Mouse (Mus musculus): ENCODE data around the gene Hoxd1. TPM values are rescaled to one million over a fixed set of nuclear protein-coding genes. Genes with fewer than 3 reads are reported as not detected.

Gene Hoxd1
- total RNA-seq, 4 experiments from 2014 or later, result not detected

DNA sequence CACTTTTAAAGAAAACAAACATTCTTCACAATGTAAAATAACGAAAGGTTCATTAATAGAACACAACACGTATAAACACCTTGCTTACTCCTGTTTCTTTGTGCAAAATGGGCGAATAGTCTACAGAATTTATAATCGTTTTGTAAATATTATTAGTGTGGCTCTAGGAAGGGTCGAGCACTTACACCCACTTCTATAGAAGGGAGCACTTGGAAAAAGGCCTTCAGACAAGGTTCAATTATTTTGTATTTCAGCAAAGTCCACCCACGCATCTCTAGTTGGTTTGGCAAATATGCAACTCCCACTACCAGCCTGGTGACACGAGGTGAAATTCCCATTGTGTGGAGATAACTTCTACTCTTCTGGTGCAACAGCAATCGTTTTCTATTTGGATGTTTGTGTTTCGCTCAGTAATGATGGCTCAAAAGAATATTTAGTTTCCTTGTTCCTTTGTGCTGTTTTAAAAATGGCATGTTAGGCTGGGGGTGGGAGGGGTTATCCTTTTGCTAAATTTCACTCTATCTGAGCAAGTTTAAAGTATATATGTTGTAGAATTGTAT, 14.3 kb upstream of the Hoxd1 start:
- no peak for DNase-seq (ENCODE audit: low spot score)

DNA sequence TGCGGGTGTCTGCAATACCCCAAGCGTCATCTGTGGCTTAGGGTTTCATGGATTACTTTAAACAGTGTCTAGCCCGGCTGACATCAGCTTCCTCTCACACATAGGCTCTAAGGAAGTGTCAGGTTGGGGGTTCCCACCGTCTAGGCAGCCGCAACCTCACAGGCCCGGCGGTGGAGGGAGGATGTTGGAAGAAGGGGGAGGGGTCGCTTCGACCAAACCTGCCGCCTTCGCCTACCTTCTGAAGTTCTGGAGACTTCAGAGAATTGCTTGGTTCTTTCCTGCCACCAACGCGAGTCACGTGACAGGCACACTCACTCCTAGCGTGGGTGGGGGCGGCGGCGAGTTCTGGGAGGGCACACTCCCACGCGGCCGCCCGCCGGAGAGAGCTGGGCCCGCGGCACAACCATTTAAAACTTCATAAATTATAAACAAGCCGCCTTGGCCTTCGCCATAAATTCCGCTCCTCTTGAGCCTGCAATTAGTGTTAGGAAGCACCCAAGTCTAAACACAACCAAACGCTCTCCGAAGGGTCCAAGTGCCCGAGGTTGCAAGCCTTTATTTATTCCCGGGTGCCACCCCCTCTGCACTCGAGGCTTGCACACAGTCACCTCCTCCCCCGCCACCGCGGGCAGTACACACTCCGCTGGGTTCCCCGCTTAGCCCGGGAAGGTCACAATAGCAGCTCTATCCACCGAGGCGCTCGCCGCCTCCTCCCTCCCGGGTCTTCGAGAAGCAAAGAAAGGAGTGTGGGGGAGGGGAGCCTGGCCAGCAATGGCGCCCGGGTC, 13.3 kb upstream of the Hoxd1 start:
- DNase-seq (ENCODE audit: low spot score), result no peak

GRCm38 (mm10) chr2:74750731-74751250, 12.0 kb upstream of the Hoxd1 start:
- DNase-seq (ENCODE audit: low spot score), result no peak

- no peak for DNase-seq (ENCODE audit: low spot score)
Measured at GRCm38 (mm10) chr2:74751861-74752260, 10.9 kb upstream of the Hoxd1 start.

GRCm38 (mm10) chr2:74752431-74753174, 10.2 kb upstream of the Hoxd1 start:
- DNase-seq (ENCODE audit: low spot score), result no peak

- DNase-seq (ENCODE audit: low spot score), result no peak
Measured at GRCm38 (mm10) chr2:74753175-74753523, 9.6 kb upstream of the Hoxd1 start.

- DNase-seq (ENCODE audit: low spot score), result no peak
Measured at GRCm38 (mm10) chr2:74753711-74754110, 9.1 kb upstream of the Hoxd1 start.

DNA sequence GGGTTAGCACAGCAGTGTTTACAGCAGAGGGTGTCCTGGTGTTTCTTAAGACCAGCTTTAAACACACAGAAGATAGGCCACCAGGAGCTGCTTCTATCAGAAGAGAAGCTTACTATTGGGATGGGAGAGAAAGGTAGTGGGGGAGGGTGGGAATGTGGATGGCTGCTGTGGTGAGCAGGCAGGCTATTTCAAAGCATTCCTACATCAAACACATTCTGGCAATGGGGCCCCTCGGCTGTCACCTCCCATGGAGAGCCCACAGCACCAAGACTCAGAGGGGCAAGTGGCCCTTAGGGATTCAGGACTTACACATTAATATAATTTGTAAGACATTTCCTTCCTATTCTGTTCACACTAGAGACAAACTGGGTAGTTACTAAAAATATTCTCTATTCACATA, 2.6 kb upstream of the Hoxd1 start:
- no peak for DNase-seq (ENCODE audit: low spot score)

DNA sequence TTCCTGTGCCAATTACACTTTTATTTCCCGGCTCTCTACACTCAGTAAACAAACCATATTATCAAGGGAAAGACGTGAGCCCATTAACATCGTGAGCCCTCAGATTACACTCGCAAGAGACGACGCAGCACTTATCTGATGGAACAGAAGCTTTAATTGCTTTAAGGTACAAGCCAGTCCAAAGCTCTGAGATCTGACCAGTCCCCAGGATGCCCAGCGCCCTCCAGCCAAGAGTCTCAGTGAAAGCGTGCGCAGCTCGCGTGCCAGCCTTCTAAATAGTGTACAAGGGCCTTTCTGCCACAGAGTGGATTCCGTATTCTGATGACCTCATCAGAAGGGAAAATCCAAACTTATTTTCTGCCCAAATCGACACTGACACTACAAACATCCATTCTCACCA, 839 bp upstream of the Hoxd1 start:
- DNase-seq (ENCODE audit: low spot score), result no peak

DNA sequence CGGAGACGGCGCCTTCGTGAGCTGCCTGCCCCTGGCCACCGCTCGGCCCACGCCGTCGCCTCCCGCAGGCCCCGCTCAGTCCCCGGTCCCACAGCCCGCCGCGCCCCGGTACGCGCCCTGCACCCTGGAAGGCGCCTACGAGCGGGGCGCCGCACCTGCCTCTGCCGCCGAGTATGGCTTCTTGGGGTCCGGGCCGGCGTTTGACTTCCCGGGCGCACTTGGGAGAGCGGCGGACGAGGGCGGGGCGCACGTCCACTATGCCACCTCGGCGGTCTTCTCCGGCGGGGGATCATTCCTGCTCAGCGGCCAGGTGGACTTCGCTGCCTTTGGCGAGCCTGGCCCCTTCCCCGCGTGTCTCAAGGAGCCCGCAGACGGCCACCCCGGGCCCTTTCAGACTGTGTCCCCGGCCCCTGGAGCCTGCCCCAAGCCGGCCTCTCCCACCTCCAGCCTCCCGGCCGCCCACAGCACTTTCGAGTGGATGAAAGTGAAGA, 510 bp downstream of the Hoxd1 start:
- DNase-seq (ENCODE audit: low spot score), result no peak

GRCm38 (mm10) chr2:74763976-74764375, 1.2 kb downstream of the Hoxd1 start:
- no peak for DNase-seq (ENCODE audit: low spot score)

DNA sequence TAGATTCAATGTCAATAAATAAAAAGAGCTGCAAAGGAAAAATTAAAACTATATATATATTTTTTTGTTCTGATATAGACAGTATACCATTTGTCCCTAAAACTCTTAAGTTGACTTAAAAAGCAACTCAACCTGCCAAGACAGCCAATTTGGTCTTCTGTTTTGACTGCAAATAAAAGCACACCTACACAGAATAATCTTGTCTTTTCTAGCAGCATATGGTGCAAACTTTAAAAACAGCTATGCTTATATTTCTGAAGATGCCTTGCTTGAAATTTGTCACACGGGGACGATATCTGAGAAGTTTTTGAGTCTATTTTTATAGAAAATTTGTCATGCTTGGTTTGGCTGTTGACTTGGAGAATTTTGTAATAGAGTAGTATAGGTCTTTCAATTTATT, 11.6 kb downstream of the Hoxd1 start:
- DNase-seq (ENCODE audit: low spot score), result no peak

GRCm38 (mm10) chr2:74777536-74778275, 14.9 kb downstream of the Hoxd1 start:
- DNase-seq (ENCODE audit: low spot score), result no peak

- DNase-seq (ENCODE audit: low spot score), result no peak
Measured at GRCm38 (mm10) chr2:74781386-74781785, 18.6 kb downstream of the Hoxd1 start.

DNA sequence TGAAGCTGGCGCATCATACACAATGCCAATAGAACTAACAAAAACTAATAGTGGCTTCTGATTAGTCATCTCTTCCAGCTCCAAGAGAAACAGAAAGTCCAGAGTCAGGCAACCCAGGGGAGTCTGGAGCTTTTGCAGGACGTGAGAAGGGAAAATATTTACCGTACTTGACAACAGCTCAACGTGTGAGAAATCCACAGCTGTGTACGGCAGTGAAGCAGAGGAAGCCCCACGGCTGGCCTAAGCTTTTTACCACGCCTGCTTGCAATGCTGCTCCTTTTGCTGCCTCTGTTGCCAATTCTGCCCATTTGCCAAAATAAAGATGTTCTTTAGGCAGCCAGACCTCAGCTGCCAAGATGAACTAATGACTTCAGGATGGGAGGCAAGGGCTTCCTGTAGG, 32.8 kb downstream of the Hoxd1 start:
- DNase-seq (ENCODE audit: low spot score), result peak; percentile 24

GRCm38 (mm10) chr2:74808431-74808830, 45.7 kb downstream of the Hoxd1 start:
- DNase-seq (ENCODE audit: low spot score), result no peak

Small RNA genes within 50 kb of the gene (microRNA-seq; reads per million reads assigned to microRNA genes)
- 962 reads per million, percentile 82 among the genes with 10 or more reads in this experiment for gene Mir10b

Other genes with a start within 250 kb of the Hoxd1 start
- gene Lnpk, start 183.5 kb upstream of the Hoxd1 start, total RNA-seq (2022), result 10 to 100 TPM; 18.7 to 23.7 (median 22.6) TPM
- gene Evx2, start 103.4 kb upstream of the Hoxd1 start, total RNA-seq (2022), result not detected
- not detected for gene Hoxd13, start 94.7 kb upstream of the Hoxd1 start, total RNA-seq (2022)
- gene Hoxd12, start 88.0 kb upstream of the Hoxd1 start, total RNA-seq (2022), result not detected
- not detected for gene Hoxd11, start 83.4 kb upstream of the Hoxd1 start, total RNA-seq (2022)
- gene Hoxd10, start 71.1 kb upstream of the Hoxd1 start, total RNA-seq (2022), result under 1 TPM in 1 of 4 experiments, not detected in 3; 0.12 TPM
- gene Hoxd9, start 65.3 kb upstream of the Hoxd1 start, total RNA-seq (2022), result under 1 TPM; 0.22 to 0.49 (median 0.48) TPM
- 1 to 10 TPM in 1 of 4 experiments, under 1 TPM in 3; 0.53 to 1.5 (median 0.76) TPM for gene Hoxd8, start 58.4 kb upstream of the Hoxd1 start, total RNA-seq (2022)
- under 1 TPM in 1 of 4 experiments, not detected in 3; 0.16 TPM for gene Hoxd3, start 51.1 kb upstream of the Hoxd1 start, total RNA-seq (2022)
- under 1 TPM; 0.32 to 0.79 (median 0.38) TPM for gene Hoxd4, start 51.1 kb upstream of the Hoxd1 start, total RNA-seq (2022)
- not detected for gene Gm28230, start 36.3 kb upstream of the Hoxd1 start, total RNA-seq (2022)
- gene Mtx2, start 62.8 kb downstream of the Hoxd1 start, total RNA-seq (2022), result 100 to 1,000 TPM; 111 to 125 (median 119) TPM